Mouse (Mus musculus) E14TG2a.4 (cell line): ENCODE measurements around the gene Mov10.

ENCODE experiments used
- CTCF ChIP-seq: conservative IDR thresholded peaks from 2 replicates; pipeline ENCODE4 v1.5.1; 2014; ENCODE audit warnings: low read length
- NANOG ChIP-seq: IDR thresholded peaks from 2 replicates; pipeline ENCODE4 v1.6.1; 2014; ENCODE audit warnings: borderline replicate concordance, low read length, mixed read lengths
- POU5F1 ChIP-seq: IDR thresholded peaks from 2 replicates; pipeline ENCODE4 v1.6.1; 2014; ENCODE audit warnings: low read length, borderline replicate concordance

DNA sequence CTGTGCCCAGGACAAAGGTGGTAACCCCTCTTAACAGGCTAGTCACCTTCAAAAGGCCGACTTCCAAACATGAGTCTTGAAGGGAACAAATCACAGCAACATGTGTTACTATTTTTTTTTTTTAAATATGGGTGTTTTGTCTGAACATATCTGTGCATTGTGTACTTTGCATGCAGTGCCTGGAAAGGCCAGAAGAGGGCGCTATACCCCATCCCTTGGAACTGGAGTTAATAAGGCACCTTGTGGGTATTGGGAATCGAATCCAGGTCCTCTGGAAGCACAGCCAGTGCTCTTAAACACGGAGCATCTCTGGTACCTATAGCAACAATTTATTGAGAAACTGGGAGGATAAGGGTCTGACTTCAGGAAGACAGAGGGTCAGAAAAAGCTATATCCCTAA, 53.3 kb downstream of the Mov10 start:
- TF ChIP-seq CTCF (peak; percentile 89), POU5F1 (no peak), NANOG (no peak)
